Mouse (Mus musculus) erythroblast, embryonic 14.5 days (primary cell): Measurements from ENCODE around the gene Vti1a. TPM values are rescaled to one million over a fixed set of nuclear protein-coding genes. Genes with fewer than 3 reads are reported as not detected.

ENCODE experiments used
- H3K27me3 ChIP-seq: 2 replicates; pipeline ENCODE4 v1.6.1; 2012; ENCODE audit warnings: inconsistent platforms; ENCODE audit not compliant: control insufficient read depth
- H3K36me3 ChIP-seq: 2 replicates; pipeline ENCODE4 v1.6.1; 2012; ENCODE audit warnings: mild to moderate bottlenecking, inconsistent platforms; ENCODE audit not compliant: control insufficient read depth
- H3K4me1 ChIP-seq: 2 replicates; pipeline ENCODE4 v1.6.1; 2012; ENCODE audit warnings: inconsistent platforms; ENCODE audit not compliant: control insufficient read depth
- H3K4me3 ChIP-seq: replicated peaks from 2 replicates; pipeline ENCODE3; 2012; ENCODE audit warnings: moderate library complexity, mild to moderate bottlenecking, inconsistent platforms
- H3K9me3 ChIP-seq: 2 replicates; pipeline ENCODE4 v1.6.1; 2012; ENCODE audit warnings: low read length, inconsistent platforms, mixed read lengths; ENCODE audit not compliant: control insufficient read depth
- GATA1 ChIP-seq: IDR thresholded peaks from 2 replicates; pipeline ENCODE4 v1.6.1; 2012; ENCODE audit warnings: low read length, inconsistent platforms, mixed read lengths
- TAL1 ChIP-seq: IDR thresholded peaks from 3 replicates; pipeline ENCODE4 v1.6.1; 2012; ENCODE audit warnings: low read length, inconsistent platforms, mixed read lengths
- polyA plus RNA-seq: library from polyadenylated mRNA; stranded (reverse); fragments of >175 nt; gene quantifications from 2 replicates; pipeline ENCODE4 v1.2.3, GENCODE M21; 2012

Gene Vti1a
- polyA plus RNA-seq, 1 experiment, result 1.0 TPM

DNA sequence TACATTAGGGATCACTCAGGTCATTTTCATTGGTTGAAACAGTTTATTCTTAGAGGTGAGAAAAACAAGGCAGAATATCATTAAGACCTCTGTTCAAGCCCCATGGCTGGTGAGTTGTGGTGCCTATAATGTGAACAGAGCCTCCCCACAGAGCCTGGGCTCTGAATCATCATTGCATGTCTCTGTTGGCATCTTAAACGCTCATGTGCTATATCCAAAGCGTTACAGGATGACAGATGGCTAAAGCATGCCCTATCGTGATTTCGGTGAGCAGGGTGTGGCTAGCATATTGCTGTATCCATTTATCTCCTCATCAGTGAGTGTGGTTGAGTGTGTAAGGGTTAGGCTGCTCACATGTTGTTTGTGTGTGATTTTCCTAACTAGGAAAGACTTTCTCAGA is 11.4 kb downstream of the Vti1a start:
- H3K36me3 ChIP-seq, result peaks cover 89% of the 10 kb centered on the region

DNA sequence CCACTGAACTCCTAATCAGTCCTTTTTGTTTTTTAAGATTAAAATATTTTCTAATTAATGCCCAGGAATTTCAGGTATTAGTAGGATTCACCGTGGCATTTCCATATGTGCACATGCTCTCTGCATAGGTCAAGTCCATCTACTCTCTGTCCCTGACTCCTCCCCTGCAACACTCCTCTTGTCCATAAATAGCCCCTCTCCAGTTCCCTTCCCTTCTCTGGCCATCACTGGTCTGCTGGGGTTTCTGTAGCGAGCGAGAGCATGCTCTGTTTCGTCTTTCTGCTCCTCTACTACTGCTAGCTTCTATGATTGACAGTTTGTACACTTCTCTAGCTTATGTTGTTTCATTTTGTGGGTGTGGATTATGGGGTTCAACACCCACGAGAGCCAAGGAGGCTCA is 15.7 kb downstream of the Vti1a start:
- TF ChIP-seq TAL1 (no peak), GATA1 (no peak)
- H3K27me3 ChIP-seq, result no peaks in the 10 kb centered on the region
- H3K36me3 ChIP-seq, result peaks cover 71% of the 10 kb centered on the region
- peaks cover 5% of the 10 kb centered on the region for H3K4me1 ChIP-seq
- H3K9me3 ChIP-seq, result no peaks in the 10 kb centered on the region
- H3K4me3 ChIP-seq, result no peak overlapping the region

More for the DNA sequence above, 11.4 kb downstream of the Vti1a start:
- Histone ChIP-seq H3K4me1 (peaks cover 5% of the 10 kb centered on the region), H3K9me3 (no peaks in the 10 kb centered on the region), H3K27me3 (no peaks in the 10 kb centered on the region), H3K4me3 (no peak overlapping the region)
- TF ChIP-seq GATA1 (no peak), TAL1 (no peak)

DNA sequence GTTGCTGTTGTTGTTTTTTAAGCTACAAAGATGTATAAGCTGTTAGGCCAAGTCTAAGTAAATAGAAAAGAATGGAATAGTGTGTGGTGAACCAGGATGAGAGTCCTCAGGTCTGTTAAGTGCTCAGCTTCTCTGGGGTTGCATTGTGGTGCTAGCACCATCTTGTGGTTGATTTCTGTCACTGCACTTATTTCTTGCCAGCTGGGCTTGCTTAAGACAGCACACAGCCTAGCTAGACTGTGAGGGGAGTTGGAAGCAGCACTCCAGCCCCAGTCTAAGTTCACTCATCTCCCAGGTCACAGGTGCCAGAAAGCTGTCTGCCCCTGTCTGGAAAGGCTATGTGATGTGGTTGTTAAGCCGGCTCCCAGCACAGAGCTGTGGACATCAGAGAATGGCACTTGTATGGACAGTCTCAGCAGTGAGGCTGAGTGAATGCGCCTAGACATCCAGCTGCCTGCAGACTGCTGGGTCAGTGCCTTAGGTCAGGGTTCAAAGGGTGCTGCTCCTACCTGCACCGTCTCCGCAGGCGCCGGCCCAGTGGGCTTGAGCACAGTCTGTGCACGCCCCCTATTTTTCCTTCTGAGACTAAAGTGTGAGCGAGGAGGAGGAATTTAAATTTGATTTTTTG is 16.7 kb downstream of the Vti1a start:
- H3K9me3 ChIP-seq, result no peaks in the 10 kb centered on the region
- peaks cover under 1% of the 10 kb centered on the region for H3K4me1 ChIP-seq
- TF ChIP-seq GATA1 (no peak), TAL1 (no peak)
- H3K27me3 ChIP-seq, result no peaks in the 10 kb centered on the region
- H3K36me3 ChIP-seq, result peaks cover 74% of the 10 kb centered on the region
- no peak overlapping the region for H3K4me3 ChIP-seq

DNA sequence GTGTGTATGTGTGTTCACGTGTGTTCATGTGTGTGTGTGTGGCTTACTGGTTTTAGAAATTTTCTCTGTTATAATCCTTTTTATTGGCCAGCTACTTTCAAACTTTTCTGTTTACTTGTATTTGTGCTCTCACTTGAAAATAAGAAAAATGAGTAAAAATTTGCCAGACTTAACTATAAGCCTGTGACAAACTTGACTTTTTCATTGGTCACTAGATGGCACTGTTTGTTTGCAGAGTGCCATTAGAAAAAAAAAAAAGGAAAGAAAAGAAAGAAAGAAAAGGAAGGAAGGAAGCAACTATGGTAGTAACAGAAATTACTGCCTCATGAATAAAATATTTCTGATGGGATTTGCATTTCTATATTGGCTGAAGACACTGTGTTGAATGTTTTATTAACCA is 19.8 kb downstream of the Vti1a start:
- Histone ChIP-seq H3K4me1 (peaks cover 12% of the 10 kb centered on the region), H3K4me3 (no peak overlapping the region), H3K9me3 (no peaks in the 10 kb centered on the region), H3K36me3 (peaks cover 56% of the 10 kb centered on the region), H3K27me3 (no peaks in the 10 kb centered on the region)
- no peak for TF ChIP-seq TAL1

DNA sequence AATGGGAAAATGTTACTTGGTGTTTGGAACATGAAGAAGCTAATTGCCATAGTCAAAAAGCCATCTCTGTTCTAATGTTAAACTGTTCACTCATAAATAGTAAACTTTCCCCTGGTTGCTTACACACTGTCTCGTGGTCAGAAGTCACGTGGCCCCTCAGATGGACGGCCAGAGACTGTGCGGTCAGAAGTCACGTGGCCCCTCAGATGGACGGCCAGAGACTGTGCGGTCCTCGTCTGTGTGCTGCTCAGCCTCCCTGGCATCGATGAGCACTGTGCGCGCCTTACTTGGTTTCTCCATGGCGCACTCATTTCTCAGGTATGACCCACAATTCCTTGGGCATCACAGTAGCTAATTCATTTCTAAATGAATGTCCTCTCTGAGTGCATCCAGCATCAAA is 20.3 kb downstream of the Vti1a start:
- Histone ChIP-seq H3K4me1 (peaks cover 15% of the 10 kb centered on the region), H3K36me3 (peaks cover 52% of the 10 kb centered on the region), H3K4me3 (no peak overlapping the region), H3K9me3 (no peaks in the 10 kb centered on the region), H3K27me3 (no peaks in the 10 kb centered on the region)
- TF ChIP-seq GATA1 (no peak), TAL1 (no peak)

DNA sequence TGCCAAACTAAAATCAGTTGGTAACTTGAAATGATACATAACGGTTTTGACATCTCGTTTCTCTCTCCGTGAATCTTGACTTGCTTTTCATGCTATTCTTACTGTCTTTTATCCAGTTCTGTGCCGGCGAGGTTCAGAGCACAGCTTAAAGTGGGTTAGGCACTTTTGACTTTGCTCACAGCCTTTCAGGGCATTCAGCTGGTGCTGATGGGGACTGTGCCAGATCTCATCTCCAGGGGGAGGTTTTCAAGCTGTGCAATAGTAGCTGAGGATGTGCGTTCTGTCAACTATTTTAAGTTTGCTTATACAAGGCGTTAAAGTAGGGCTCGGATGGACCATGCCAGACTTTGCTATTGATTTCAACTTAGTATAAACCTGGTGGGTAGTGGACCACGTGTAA is 21.0 kb downstream of the Vti1a start:
- peaks cover 52% of the 10 kb centered on the region for H3K36me3 ChIP-seq
- no peak overlapping the region for H3K4me3 ChIP-seq
- peaks cover 20% of the 10 kb centered on the region for H3K4me1 ChIP-seq
- H3K27me3 ChIP-seq, result no peaks in the 10 kb centered on the region
- no peak for TF ChIP-seq GATA1
- no peak for TF ChIP-seq TAL1
- H3K9me3 ChIP-seq, result no peaks in the 10 kb centered on the region

DNA sequence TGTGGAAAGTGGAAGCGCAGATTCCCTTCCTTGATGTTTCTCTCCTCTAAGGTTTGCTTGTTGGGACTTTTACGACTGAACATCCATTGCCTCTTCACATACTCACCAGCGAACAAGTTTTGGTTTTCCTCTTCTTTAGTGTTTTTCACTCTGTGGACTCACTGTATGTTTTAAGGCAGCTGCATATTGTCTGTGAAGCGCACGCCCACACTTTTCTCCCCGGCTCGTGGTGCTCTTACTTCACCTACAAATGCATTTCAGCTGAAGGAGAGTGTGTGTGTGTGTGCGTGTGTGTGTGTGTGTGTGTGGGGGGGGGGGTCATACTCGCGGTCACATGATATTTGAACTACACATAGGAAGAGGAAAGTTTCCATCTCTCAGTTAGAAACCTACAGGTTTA is 21.6 kb downstream of the Vti1a start:
- peaks cover 54% of the 10 kb centered on the region for H3K36me3 ChIP-seq
- TF ChIP-seq GATA1, result no peak
- TF ChIP-seq TAL1, result no peak
- H3K9me3 ChIP-seq, result no peaks in the 10 kb centered on the region
- no peak overlapping the region for H3K4me3 ChIP-seq
- no peaks in the 10 kb centered on the region for H3K27me3 ChIP-seq
- peaks cover 20% of the 10 kb centered on the region for H3K4me1 ChIP-seq

DNA sequence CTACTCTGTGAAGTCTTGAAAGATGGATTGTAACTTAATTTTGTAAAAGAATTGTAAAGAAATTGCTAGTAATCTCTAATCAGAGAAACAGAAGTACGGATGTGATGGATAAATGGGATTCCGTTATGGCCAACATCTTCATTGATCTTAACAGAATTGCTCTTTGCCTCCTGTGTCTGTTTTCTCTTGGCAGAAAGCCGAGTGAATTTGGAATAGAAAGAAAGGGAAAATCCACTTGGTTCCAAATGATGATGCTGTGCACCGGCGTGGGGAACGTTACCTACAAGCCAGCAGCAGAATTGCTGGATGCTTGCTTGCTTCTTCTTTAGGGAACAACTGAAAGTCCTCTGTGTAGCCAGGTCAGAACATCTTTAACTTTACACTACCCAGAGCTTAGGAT is 24.4 kb downstream of the Vti1a start:
- no peak for TF ChIP-seq GATA1
- TF ChIP-seq TAL1, result no peak
- Histone ChIP-seq H3K27me3 (no peaks in the 10 kb centered on the region), H3K36me3 (peaks cover 49% of the 10 kb centered on the region), H3K4me1 (peaks cover 20% of the 10 kb centered on the region), H3K9me3 (no peaks in the 10 kb centered on the region), H3K4me3 (no peak overlapping the region)

DNA sequence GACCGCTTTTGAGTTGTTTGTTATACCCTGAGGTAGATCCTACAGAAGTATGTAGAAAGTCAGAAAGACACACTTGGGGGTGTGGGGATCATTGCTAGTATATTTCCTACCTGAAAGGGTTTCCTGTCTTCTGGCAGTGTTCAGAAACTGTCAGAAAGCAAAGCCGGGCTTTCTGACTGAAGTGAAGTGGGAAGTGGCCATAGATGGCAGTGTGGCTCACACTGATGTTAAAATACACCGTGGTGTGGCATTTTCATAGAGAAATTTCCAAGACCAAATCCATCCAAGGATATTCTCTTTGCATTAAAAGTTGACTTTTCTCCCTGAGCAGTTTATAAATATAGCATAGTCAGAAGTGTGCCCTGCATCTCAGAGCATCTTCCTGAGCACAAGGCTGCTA is 25.3 kb downstream of the Vti1a start:
- Histone ChIP-seq H3K9me3 (no peaks in the 10 kb centered on the region), H3K4me1 (peaks cover 20% of the 10 kb centered on the region), H3K27me3 (no peaks in the 10 kb centered on the region), H3K4me3 (no peak overlapping the region), H3K36me3 (peaks cover 55% of the 10 kb centered on the region)
- TF ChIP-seq GATA1, result no peak
- TF ChIP-seq TAL1, result no peak

DNA sequence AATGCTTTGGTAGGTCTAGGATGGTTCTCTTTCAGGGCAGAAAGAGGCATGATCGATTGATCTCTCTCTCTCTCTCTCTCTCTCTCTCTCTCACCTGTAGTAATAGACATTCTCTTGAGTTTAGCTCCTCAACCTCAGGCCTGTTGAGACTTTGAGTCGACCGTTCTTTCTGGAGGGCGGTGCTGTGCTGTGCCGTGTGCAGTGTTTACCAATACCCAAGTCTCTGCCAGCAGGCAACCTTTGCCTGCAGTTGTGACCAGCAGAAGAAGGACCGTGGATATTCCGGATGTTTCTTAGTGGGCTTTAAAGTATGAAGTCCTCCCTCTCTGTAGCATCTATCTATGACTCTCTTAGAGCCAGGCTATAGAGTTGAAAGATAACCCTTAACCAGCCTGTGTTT is 26.3 kb downstream of the Vti1a start:
- Histone ChIP-seq H3K4me1 (peaks cover 22% of the 10 kb centered on the region), H3K27me3 (no peaks in the 10 kb centered on the region), H3K9me3 (no peaks in the 10 kb centered on the region), H3K36me3 (peaks cover 52% of the 10 kb centered on the region), H3K4me3 (no peak overlapping the region)
- TF ChIP-seq TAL1, result no peak
- no peak for TF ChIP-seq GATA1
